Mouse (Mus musculus): ENCODE measurements around the gene H2-Oa.
A peak's percentile ranks its signal among the peaks of the same experiment; 100 is the strongest.

Gene H2-Oa

DNA sequence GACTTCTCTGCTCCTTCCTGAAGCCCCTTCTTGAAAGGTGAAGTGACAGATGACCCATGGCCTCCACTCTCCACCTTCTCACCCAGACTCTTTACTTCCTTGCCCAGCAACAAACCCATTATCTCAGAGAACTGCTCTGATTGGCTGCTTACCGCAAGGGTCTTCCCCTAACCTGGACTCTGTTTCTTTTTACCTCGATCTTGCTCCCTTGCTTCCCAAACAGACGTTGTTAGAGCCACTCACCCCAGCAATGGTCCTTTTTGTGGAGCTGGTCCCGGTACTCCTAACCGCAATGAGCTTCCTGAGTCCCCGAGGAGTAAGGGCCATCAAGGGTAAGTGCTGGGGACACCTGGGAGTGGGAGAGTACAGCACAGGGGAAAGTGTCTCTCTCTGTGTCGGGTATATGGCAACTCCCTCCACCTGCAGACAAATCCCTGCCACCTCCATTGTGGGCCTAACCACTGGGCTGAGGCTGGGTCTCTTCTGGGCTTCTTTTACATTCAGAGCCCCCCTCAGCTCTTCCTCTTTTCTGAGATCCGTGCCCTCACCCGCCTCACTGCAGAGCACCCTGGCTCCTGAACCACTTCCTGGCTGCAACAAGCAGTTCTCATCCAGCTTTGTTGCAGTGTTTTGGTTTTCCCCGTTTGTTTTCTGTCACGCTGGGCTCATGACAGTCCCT lies at the start of gene H2-Oa:
Gene H2-Oa, plus strand, starts transcription at position 144 of the 679 bp plus-strand sequence.
- no peak for DNase-seq (ENCODE audit: low spot score)

- no peak for DNase-seq (ENCODE audit: low spot score)
Measured at GRCm38 (mm10) chr17:34045941-34046340, 46.2 kb upstream of the H2-Oa start.

DNA sequence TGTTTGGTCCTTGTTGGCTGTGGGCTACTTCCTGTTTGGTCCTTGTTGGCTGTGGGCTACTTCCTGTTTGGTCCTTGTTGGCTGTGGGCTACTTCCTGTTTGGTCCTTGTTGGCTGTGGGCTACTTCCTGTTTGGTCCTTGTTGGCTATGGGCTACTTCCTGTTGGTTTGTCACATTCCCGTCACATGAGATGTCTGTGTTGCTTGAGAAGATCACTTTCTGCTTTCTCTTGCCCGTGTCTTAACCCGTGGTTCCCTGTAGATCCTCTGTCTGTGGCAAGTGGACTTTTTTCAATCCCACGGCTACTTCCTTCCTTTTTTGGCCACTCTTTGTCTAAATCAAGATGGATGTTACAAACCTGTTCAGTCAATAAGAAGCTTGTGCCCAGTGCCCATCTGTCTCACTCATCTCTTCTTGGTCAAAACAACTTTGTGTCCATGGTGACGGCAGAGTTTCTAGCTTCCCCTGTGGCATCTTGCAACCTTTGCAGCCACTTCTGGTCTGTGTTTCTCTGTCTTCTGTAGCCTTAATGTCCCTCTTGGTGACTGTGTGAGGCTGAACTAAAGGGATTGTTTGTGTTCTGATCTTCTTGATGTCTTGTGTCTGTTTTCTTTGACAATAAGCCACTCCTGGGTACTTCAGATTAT lies 44.6 kb upstream of the H2-Oa start:
- no peak for DNase-seq (ENCODE audit: low spot score)

GRCm38 (mm10) chr17:34057224-34057623 lies 34.9 kb upstream of the H2-Oa start:
- no peak for DNase-seq (ENCODE audit: low spot score)

DNA sequence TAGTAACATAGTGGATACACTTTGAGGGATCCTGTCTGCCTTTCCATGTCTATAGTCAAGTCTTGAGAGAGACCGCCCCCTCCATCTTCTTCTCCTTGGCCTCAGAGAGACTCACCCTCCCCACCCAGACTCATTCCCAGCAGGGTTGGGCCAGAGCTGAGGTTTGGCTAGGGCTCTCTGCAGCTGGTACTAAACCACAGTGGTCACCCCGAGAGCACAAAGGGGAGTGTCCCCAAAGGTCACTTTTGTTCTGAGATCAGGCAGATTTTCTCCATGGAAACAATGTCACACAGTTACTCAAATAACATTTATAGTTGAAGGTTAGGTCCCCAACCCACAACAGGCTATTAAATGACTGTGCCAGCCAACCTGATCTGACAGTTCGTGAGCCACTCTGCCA lies 23.3 kb upstream of the H2-Oa start:
- DNase-seq (ENCODE audit: low spot score), result no peak

DNA sequence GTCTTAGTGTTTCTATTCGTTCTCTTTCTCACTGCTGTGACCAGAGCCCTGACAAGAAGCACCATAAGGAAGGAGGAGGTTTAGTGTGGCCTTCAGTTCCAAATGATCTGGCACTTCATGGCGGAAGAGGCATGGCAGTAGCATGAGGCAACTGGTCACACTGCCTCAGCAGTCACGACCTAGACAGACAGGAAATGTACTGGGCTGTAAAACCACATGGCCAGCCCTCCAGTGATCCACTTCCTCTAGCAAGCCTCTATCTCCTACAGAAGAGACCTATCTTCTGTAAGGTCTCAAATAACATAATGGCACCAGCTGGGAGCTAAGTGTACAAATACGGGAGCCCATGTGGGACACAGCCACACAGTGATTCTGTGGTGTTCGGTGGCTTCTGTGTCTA lies 20.0 kb upstream of the H2-Oa start:
- no peak for DNase-seq (ENCODE audit: low spot score)

DNA sequence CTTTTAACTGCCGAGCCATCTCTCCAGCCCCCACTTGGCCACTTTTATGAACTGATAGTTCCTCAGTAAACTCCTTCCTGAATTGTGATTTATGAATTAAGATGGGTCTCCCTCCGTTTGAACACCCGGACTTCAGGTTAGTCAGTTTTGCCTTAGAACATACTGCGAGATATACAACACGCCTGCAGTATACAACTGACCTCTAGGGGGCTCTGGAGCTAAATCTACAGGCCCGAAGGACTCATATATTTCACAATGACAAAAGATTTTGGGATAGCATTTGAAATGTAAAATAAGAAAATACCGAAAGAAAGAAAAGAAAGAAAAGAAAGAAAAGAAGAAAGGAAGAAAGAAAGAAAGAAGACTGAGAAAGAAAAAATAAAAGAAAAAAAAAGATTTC lies 16.9 kb upstream of the H2-Oa start:
- DNase-seq (ENCODE audit: low spot score), result peak; percentile 56

GRCm38 (mm10) chr17:34077549-34077948 lies 14.6 kb upstream of the H2-Oa start:
- DNase-seq (ENCODE audit: low spot score), result peak; percentile 63

- no peak for DNase-seq (ENCODE audit: low spot score)
Measured at GRCm38 (mm10) chr17:34078148-34078547, 14.0 kb upstream of the H2-Oa start.

DNA sequence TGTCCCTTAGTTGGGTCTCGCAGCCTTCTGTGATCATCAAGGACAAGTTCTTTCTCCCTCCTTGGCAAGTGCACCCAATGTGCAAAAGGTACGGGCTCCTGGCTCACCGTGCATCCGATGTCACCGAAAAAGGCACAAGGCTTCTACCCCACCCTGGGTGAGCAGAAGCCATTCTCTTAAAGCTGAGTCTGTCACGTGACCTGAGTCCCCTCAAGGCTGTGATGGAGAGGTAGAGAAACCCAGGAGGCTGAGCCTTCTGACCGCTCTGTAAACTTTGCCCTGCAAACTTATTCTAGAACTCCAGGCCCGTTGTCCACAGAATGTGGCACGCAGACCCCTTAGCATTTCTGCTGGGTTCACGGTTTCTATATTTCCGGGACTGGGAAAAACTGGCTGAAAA lies 13.1 kb upstream of the H2-Oa start:
- no peak for DNase-seq (ENCODE audit: low spot score)

DNA sequence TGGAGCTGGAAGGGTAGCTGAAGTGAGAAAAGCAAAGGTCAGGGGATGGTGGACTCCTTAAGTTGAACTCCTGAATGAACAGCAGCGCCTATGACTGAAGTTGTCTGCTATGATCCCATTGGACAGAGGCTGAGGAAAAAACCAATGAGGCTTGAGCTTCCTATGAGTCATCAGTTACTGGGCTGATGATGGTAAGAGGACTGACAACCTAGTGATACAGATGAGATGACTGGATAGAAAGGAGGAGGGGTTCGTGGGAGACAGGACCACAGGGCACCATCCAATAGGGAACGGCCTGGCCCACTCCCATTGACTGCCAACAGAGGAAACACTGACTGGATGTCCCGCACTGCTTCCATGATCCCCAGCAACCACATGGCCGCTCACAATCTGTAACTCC lies 12.5 kb upstream of the H2-Oa start:
- DNase-seq (ENCODE audit: low spot score), result no peak

DNA sequence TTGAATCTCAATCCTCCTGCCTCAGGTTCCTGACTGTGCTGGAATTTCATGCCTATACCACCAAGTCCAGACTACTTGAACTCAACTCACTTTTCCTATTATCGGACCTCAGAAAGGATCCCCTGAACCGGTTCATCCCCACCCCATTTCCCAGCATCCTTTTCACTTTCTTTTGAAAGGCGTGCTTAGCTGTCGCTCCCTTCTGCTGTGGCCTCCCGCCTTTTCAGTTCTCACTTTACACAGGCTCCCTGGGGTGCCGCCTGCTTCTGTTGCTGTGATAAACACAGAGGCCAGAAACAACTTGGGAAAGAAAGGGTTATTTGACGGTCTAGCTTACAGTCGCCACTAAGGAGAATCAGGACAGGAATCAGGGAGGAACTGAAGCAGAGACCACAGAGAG lies 9.0 kb upstream of the H2-Oa start:
- no peak for DNase-seq (ENCODE audit: low spot score)

GRCm38 (mm10) chr17:34087386-34087785 lies 4.8 kb upstream of the H2-Oa start:
- DNase-seq (ENCODE audit: low spot score), result no peak

GRCm38 (mm10) chr17:34088124-34088523 lies 4.0 kb upstream of the H2-Oa start:
- DNase-seq (ENCODE audit: low spot score), result no peak

DNA sequence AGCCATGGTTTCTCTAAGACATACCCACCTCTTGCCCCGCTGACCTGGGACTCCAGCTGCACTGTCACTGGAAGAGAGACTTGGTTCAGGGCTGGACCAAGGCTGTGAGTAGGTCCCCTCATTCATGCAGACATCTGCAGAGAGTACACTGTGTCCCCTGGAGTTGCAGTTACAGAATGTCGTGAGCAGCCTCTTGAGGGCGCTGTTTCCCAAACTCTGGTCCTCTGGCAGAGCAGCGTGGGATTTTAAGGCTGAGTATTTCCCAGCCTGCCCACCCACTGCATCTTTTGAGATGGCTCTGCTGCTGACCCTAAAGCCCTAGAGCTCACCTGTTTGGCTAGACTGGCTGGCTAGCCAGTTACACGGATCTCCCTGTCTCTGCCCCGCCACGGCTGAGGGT lies 1.2 kb upstream of the H2-Oa start:
- peak; percentile 48 for DNase-seq (ENCODE audit: low spot score)

DNA sequence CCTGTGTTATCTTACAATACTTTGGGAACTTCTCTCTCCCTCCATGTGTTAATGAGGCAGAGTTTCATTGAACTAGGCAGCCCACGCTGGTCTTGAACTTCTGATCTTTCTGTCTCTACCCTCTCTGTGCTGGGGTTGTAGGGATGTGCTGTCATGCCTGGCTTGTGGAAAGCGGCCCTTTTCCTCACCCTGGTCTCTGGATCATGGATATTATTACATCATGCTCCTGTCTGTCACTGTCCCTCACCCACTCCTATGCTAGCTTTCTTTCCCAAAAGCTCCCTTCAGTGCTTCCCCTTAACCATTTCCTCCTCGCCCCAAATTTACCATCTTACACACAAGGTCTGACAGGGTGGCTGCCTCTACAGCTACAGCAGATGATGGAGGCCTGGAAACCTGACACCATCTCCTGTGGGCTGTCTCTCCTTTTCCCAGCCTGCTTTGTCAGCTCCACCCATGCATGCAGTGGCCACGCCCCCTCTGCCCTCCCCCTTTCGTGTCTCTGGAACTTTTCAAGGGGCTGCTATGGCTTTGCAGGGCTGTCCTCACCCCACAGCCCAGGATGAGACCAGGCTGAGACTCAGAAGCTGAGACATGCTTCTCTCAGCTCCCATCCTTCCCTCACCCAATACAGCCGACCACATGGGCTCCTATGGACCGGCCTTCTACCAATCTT lies 1.2 kb downstream of the H2-Oa start:
- DNase-seq (ENCODE audit: low spot score), result no peak

- no peak for DNase-seq (ENCODE audit: low spot score)
Measured at GRCm38 (mm10) chr17:34094283-34095035, 2.3 kb downstream of the H2-Oa start.

GRCm38 (mm10) chr17:34096497-34097010 lies 4.4 kb downstream of the H2-Oa start:
- DNase-seq (ENCODE audit: low spot score), result no peak

DNA sequence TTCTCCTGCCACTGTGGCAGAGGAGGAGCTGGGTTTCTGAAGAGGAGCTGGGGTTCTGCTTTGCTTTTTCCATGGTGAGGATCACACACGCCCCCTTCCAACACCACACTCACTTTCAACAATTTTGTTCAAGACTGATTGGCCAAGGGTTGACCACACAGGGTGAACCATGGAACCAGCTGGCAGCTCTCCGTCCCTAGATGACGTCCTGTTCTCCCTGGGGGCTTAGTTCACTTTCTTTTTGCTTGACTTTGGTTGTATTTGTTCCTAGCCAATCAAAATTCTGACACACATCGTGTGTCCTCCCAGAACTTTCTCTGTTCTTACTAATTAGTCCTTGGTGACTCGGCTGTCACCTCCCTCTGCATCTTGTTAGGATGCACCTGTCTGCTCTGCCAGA lies 5.1 kb downstream of the H2-Oa start:
- DNase-seq (ENCODE audit: low spot score), result no peak

- DNase-seq (ENCODE audit: low spot score), result no peak
Measured at GRCm38 (mm10) chr17:34098709-34099479, 6.8 kb downstream of the H2-Oa start.

- no peak for DNase-seq (ENCODE audit: low spot score)
Measured at GRCm38 (mm10) chr17:34099531-34099930, 7.4 kb downstream of the H2-Oa start.

GRCm38 (mm10) chr17:34101185-34101584 lies 9.0 kb downstream of the H2-Oa start:
- DNase-seq (ENCODE audit: low spot score), result no peak
